Mouse (Mus musculus): ENCODE measurements around the gene Tob1. TPM values are rescaled to one million over a fixed set of nuclear protein-coding genes. Genes with fewer than 3 reads are reported as not detected.

Gene Tob1
- polyA plus RNA-seq, 2 experiments from 2014 or later = 5.3 to 5.8 TPM

DNA sequence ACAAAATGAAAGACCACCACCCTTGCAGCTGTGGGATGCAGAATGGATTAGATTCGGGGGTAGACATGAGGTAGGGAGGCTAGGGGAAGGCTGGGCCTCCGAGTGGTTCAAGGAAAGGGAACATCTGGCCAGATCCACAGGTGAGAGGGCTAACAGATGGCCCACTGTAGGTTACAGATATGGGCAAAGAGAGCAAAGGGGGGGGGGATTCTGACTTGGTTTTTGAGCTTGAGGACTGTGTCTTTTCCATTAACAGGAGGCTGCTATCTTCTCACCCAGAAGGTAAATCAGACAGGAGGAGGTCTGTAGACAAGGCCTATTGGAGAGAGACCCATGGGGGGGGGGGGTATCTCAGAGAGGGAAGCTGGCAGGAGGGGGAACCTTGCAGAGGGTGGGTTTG, 11.5 kb upstream of the Tob1 start:
- ATAC-seq = no peak

DNA sequence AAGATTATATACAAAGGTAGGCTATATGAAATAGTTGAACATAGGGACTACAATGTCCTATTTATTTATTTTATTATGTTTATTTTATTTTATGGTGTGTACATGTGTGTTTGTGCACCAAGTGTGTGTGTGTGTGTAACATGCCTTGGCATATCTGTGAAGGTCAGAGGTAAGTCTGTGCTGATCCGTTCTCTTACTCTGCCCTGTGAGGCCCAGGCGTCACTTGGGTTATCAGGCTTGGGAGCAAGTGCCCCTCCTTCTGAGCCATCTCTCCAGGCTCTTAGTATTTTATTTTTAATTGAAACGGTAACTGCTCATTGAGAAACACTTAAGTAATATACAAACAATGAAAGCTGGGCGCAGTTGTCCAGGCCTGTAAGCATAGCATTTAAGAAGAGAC, 10.8 kb upstream of the Tob1 start:
- ATAC-seq = no peak

DNA sequence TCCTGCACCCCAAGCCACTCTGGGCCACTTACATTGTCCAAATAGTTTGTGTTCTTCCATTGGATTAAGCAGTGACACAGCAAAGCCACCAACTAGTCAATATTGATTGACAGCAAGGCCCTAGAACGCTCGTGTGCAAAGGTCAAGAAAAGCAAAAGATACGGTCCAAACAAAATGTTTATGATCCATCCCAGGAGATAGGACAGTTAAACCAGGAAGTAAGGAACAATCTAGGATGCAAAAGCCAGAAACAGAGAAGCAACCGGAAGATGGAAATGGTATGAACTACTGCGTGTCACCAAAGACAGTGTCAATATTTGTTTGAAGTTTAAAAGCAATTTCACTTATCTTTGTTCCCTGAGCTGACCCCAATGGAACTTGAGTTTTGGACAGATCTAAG, 9.1 kb upstream of the Tob1 start:
- ATAC-seq = no peak

DNA sequence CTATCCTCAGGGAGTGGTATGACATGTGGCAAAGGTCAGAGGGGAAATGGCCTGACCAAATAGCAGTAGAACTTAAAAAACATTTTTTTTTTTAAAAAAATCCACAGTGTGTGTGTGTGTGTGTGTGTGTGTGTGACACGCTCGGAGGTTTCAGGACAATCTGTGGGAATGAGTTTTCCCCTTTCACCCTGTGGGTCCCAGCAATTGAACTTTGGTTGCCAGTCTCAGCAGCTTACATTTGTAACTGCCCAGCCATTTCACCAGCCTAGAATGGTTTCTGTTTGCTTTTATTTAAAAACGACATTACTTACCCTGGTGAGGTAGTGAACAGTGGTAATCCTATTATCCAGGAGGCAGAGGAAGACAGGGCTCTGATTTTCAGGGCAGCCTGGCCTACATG, 8.2 kb upstream of the Tob1 start:
- ATAC-seq = no peak

DNA sequence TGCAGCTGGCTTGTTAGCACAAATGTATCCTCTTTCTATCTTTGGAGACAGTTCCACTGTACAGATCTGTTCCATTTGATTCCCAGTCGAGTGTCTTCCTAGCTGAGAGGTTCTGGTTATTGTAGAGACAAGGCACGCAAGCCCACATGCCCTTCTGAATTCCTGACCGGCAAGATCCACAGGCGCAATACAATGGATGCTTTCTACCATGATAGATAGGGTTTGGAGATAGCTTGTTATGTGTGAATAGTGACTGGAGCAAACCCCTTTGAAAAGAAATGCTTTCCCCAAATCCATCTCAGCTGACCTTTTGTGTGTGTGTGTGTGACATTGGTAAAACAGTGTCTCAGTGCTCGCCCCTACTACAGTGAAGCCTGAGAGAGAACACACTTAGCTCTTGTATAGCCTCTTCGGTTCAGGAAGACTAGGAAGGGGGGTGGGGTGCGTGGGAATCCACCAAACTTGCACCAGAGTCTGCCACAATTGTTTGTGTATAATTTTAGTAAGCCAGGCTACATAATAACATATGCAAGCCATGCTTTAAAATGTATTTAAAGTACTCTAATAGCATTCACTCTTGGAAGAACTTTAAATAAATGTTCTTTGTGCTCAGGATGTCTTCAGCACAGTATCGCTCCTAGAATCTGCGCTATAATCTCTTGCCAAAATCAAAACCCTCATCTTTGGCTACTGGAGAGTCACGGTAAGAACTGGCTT, 4.7 kb upstream of the Tob1 start:
- no peak for ATAC-seq

DNA sequence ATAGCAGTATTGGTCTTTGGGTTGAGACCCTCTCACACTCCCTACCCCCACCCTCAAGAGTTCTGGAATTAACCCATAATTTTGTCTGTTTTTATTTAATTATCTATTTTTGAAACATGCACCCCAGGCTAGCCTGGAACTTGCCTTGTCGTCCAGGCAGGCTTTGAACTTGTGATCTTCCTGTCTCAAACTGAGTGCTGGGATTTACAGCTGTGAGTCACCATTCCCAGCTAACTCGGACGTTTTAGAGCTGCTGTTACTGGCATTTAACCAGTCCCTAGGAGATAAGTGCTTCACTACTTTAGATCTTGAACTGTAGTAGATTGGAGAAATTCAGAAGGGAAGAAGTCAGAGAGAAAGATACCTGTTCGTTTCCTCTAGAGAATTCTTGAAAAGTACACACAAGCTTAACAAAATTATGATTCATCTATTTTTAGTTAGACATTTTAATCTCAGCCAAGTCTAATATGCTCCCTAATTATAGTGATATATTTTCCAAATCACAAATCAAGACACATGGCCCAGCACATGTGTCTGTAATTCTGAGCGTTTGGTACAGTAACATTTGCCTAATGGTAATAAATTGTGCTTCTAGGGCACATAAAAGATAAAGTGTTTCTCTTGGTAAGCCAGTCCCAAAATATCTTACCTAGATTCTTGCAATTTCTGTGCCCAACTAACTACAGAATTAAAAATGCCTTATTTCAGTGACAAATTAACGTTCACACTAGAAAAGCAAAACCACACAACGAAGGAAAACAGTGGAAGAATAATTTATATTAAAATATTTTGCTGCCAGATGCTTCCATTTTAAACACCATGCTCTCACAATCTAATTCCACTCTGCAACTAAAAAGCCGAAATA, 2.2 kb upstream of the Tob1 start:
- no peak for ATAC-seq

DNA sequence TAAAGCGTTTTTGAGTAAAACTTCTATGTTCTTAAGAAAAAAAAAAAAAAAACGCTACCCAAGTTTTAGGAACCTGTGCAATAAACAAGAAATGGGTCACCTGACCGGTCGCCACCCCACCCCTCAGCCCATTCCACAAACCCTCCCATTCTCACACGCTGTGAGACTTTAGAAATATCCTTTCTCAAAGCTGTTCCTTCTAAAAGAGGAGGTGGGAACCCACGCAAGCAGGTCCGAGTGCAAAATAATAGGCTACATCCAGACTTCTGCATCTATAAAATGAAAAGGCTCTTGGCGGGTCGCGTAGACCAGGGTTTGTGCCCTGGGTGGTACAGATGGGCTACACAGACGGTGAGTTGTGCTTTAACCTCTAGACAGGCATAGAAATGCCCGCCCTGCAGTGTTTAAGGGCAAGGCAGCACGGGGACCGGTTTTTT, 1.5 kb upstream of the Tob1 start:
- ATAC-seq = peak; percentile 0

DNA sequence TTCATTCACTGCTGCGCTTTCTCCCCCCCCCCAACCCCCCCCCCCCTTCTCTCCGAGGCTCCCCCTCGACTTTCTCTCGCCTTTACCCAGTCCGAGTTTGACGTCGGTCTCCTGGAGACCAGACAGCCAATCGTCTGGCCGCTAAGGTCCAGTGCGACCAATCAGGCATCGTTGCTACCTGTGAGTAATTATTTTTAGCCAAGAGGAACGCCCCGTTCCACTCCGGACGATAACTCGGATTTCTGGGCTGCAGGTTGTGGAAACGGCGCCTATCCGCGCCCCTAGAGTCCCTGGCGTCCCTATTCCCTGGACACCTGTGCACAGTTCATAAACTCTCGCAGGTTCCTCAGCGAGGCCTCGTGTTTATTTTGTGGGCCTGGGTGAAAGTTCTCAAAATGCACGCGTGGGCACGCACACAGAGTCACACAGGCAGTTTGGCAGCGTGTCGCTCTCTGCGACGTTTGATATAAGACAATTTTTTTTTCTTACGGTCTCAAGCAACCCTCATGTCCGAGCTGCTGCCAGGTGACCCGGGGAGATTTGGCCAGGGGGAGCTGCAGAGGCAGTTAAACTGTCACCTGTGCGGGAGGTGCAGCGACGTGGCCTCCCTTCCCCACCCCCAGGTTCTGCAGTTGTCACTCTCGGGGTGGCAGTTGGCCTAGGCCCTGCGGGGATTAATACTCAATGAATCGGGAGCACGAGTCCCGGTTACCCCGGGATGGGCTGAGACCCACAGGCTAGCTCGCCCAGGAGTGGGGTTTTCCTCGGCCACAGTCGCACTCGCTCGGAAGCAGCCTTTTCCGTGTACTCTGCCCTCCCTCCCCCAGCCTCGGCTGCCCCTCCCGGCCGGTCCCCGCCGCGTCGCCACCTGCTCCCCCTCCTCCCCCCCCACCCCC, 815 bp upstream of the Tob1 start:
- peak; percentile 53 for ATAC-seq

DNA sequence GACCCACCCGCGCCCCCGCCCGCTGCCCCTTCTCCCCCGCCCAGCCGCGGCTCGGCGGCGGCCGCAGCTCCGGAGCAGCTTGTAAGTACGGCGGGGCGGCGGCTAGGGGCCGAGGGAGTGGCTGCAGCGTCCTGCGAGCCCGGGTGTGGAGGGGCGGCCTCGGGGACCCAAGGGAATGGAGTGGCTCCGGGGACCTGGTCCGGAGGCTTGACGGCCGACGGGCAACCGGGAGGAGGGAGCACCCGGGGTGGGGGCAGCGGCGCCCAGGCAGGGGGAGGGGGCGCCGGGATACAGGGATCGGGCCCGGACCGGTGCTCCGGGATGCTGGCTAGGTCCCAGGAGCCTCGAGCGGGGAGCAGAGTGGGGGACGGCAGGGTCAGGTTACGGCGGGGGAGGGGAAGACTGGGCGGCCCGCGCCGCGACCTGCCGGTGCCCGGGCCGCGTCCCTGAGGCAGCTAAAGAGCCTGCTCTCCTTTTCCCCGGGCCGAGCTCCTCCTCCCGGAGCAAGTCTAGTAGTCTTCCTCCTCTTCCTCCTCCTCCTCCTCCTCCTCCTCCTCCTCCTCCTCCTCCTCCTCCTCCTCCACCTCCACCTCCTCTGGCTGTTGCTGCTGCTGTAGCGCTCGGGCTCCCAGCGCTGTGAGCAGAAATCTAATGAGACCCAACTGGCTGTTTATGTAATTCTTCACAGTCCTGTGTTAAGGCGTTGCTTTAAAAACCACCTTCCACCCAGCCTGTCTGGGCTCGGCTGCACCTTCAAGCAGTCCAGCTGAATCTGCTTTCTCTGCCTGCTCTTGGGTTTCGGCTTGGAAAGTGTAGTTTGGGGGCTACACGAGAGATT, 616 bp downstream of the Tob1 start:
- no peak for ATAC-seq

DNA sequence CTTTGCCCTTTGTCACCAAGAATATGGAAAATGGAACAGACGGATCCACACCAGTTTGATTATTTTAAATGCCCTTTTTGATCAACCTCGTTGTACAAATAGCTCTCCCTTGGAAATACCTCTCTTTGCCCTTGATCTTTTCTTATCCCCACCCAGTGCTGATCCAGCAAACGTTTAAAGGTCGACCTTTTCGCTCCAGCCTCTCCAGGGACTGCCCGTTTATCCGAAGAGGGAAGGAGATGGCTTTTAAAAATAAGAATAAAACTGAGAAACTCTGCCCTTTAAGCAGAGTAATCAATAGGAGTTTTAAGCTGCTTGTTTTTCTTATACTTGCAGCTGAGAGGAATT, 1.2 kb downstream of the Tob1 start:
- no peak for ATAC-seq

DNA sequence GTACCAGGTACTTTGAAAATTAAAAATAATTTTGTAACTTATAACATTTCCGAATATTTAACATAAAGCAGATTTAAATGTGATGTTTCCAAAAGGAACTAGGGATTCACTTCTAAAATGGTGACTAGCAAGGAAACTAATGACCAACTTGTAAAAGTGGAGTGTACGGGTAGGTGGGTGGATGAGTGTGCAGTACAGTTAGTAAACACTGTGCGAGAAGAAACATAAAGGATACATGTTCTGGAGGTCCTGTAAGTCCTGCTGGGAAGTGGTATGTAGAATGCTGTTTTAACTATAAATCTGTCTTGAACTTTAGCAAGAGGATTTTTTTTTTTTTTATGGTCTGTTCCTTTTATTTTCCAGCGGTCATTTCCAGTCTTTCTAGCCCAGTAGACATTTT, 1.7 kb downstream of the Tob1 start:
- ATAC-seq = no peak

DNA sequence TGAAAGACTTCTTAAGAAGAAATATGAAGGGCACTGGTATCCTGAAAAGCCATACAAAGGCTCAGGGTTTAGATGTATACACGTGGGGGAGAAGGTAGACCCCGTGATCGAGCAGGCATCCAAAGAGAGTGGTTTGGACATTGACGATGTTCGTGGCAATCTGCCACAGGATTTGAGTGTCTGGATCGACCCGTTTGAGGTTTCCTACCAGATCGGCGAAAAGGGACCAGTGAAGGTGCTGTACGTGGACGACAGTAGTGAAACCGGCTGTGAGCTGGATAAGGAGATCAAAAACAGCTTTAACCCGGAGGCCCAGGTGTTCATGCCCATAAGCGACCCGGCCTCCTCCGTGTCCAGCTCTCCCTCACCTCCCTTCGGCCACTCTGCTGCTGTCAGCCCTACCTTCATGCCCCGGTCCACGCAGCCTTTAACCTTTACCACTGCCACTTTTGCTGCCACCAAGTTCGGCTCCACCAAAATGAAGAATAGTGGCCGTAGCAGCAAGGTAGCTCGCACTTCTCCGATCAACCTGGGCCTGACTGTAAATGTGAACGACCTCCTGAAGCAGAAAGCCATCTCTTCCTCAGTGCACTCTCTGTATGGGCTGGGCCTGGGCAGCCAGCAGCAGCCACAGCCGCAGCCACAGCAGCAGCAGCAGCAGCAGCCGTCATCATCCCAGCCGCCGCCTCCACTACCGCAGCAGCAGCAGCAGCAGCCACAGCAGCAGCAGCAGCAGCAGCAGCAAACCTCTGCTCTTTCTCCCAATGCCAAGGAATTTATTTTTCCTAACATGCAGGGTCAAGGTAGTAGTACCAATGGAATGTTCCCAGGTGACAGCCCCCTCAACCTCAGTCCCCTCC, 2.7 kb downstream of the Tob1 start:
- ATAC-seq = no peak

DNA sequence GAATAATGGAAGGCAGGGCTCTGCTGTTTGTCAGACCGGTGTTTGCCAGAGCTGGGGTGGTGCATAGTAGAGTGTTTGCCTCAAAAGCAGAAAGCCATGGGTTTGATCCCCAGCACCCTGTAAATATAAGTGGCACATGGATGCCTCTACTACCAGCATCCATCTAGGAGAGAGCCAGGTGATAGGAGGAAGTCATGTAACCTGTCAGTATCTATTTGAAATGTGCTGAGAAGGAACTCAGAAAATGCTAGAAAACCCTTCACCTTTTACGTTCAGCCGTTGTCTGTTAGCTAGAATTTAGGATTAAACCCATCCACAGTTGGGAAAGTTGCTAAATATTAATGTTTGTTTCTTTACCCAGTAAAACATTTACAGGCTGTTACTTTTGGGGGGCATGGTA, 4.3 kb downstream of the Tob1 start:
- no peak for ATAC-seq

DNA sequence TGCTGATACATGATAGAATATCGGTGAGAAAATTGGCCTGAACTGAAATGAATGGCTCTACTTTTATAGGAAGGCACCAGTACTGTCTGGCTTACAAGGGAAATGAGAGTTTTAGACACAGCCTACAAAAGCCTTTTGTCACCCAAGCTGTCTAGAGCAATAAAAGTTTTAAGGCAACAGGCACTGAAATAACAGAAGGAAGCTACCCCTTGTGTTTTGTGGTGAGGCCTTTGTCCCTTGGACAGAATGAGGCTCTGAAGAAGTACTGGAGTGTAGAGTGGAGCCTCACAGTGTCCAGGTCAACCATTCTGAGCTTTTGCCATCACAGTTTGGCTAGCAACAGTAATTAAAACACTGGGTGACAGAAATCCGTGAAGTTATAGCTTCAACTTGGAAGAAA, 5.0 kb downstream of the Tob1 start:
- no peak for ATAC-seq

DNA sequence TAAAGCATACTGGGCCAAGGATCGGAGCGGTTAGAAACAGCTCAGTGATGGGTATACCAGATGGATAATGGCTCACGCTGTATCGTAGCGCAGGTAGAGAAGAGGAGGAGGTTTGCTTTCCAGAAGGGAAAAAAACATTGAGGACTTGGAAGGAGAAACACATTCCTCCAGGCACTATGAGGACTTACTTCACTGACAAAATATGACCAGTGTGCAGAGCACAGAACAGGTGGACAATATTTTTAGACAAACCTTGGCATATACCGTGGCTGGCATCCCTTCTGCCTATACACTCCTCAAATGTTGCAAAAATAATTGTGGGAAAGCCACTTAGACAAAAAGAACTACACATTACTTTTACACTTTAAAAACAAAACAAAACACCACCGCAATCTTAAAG, 10.0 kb downstream of the Tob1 start:
- no peak for ATAC-seq

DNA sequence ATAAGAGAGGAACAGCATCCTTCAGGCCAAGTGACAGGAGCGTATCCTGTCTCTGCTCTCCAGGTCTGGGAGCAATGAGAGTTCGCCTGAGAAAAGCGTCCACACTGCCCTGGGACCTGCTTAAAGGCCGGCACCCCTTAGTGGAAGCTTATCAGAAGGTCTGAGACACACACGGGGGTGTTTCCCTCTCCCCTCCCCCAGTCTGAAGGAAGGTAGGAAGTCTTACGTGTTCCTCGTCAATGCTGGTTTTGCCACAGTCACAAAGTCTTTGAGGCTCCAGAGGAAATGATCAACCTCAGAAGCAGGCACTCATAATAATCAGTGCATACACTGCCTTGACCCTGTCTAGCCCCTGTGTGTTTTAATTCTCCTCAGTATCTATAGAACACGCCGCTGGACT, 12.3 kb downstream of the Tob1 start:
- ATAC-seq = no peak

DNA sequence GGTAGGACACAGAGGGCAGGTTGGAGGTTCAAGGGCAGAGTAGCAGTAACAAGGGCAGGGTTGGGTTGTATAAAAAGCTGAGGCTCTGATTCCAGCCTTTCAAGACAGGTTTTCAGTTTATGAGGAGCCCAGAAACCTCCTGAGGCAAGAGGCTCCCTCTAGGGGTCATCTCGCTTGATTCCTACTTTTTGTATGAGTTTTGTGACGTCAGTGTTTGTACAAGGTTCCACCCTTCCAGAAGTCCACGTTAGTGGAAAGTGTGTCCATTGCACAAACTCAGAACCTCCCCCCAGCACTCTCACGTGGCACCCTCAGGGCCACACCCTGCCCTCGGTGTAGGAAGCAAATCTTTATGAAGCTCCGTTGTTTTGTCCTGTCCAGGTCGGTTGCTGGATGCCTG, 14.7 kb downstream of the Tob1 start:
- ATAC-seq = peak; percentile 36

DNA sequence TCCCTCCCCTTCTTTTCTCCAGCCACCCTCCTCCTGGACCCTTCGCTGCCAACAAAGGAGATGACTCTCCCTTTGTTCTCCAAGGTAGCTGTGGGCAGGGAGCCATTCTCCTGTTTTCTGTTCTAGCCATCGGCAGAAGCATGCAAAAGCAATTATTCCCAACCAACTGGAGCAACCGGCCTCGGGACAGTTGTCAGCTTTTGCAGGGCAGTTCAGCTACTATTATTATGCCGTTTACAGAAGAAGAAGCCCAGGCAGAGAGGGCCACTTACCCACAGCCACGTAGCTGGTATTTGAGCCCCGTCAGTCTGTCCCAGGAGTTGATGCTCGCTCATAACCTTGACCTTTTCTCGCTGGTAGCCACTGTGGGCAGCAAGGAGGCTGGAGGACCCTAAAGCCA, 17.2 kb downstream of the Tob1 start:
- ATAC-seq = no peak

DNA sequence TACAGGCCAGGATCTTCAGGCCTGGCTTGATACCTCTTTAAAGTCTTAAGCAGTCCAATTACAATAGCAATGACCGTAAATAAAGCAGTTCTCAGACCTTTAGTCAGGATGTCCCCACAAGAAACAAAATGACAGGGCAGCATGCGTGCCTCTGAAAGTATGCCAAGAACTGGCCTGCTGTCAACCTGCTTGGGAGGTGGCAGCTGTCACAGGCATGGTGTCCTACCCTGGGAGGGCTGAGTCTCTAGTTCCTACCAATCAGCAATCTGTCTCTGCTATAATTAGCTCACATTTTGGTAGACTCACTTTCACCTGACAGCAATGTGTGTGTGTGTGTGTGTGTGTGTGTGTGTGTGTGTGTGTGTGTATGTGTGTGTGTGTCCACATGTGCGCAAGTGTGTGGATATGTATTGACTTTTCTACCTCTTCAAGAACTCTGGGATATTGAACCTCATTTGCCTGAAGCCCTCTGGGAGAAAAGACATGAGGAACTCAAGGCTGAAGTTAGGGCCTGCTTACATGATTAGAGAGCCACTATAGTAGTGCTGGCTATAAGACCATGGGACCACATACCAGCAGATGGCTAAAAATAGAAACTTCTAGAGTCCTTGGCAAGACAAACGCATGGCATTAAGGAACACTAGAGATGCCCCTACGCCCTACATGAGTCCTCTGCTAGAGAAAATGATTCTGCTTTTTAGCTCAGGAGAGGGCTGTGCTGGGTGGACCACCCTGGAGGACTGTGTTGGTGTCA, 18.1 kb downstream of the Tob1 start:
- ATAC-seq = no peak

DNA sequence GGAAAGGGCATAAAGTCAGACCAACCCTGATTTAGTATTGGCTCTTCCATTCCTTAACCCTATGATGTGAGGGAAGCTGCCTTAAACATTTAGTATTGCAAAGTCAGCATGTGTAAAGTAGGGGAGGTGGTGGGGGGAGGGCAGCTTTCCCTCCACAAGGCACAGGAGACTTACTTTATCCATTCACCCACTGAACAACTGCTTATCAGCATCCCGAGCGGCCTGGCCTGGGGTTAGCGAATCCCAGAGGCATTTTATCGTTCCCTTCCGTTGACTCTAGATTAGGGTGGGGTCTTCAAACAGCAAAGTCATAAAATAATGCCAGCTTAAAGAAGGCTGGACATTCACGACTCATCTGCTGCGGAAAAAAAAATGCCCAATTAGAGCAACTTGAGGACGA, 19.0 kb downstream of the Tob1 start:
- no peak for ATAC-seq
